Mouse (Mus musculus): ENCODE results near the gene Hras. TPM values are rescaled to one million over a fixed set of nuclear protein-coding genes. Genes with fewer than 3 reads are reported as not detected.

Hras gene
- 100 to 1,000 TPM; 246 to 262 TPM for total RNA-seq (2021)

DNA sequence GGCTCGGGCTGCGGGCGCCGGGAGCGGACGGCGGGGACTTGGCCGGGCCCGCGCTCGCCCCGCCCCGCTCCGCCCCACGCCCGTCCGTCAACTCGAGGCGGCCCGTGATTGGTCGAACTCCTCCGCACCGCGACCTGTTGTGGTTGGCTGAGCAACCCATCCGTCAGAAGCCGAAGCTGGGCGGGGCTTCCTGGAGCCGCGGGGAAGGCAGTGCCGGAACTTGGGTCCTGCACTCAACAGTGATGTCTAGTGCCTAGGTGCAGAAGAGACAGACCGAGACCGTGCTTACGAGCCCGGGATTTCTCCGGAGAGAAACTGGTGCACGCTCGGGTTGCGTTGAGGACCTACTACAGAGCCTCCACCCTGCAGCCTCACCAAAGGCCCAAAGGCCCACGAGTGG is at the start of gene Hras, which contains the start of gene Lrrc56:
Gene Hras (minus strand): TSS at position 58 of the 400 bp plus-strand sequence.
Gene Lrrc56 (plus strand): TSS at position 210 of the 400 bp plus-strand sequence.
- intact Hi-C loops (cut with DNase I), result no loop called here
- DNase-seq (ENCODE audit: extremely low spot score in 1 of 2, low spot score in 2 of 2), result peak; percentile 98 to 99

GRCm38 (mm10) chr7:141231551-141231950 is 37.7 kb upstream of the Hras start:
- DNase-seq (ENCODE audit: extremely low spot score in 1 of 2, low spot score in 2 of 2), result no peak
- intact Hi-C loops (cut with DNase I), result no loop called here

GRCm38 (mm10) chr7:141231111-141231510 is 37.3 kb upstream of the Hras start:
- DNase-seq (ENCODE audit: extremely low spot score in 1 of 2, low spot score in 2 of 2), result no peak
- intact Hi-C loops (cut with DNase I), result no loop called here

DNA sequence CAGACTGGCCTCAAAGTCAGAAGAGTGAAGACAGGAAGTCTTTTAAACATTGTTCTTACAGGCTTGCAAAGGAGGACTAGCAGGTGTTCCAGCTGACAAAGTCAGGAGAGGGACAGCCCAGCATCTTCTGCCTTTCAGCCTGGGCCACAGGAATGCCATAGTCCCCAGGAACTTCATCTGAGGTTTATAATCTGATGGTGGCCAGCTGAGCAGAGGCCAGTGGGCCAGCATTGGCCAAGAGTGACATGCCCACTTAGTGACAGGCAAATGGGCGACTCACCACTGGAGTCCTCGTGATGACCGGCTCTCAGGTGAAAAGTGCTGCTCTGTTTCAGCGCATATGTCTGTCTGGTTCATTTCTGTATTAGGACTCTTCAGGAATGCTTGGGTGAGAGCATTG is 36.8 kb upstream of the Hras start:
- intact Hi-C loops (cut with DNase I), result no loop called here
- no peak for DNase-seq (ENCODE audit: extremely low spot score in 1 of 2, low spot score in 2 of 2)

- DNase-seq (ENCODE audit: extremely low spot score in 1 of 2, low spot score in 2 of 2), result no peak
- intact Hi-C loops (cut with DNase I), result no loop called here
These were observed 35.9 kb upstream of the Hras start for GRCm38 (mm10) chr7:141229702-141230101.

GRCm38 (mm10) chr7:141228279-141229067 is 34.7 kb upstream of the Hras start, which contains the start of gene Phrf1:
TSS of gene Phrf1 (plus strand) at chr7:141228784.
- intact Hi-C loops (cut with DNase I), result no loop called here
- peak; percentile 85 to 92 for DNase-seq (ENCODE audit: extremely low spot score in 1 of 2, low spot score in 2 of 2)

GRCm38 (mm10) chr7:141227796-141228195 is 34.0 kb upstream of the Hras start:
- DNase-seq (ENCODE audit: extremely low spot score in 1 of 2, low spot score in 2 of 2), result no peak
- intact Hi-C loops (cut with DNase I), result no loop called here

DNA sequence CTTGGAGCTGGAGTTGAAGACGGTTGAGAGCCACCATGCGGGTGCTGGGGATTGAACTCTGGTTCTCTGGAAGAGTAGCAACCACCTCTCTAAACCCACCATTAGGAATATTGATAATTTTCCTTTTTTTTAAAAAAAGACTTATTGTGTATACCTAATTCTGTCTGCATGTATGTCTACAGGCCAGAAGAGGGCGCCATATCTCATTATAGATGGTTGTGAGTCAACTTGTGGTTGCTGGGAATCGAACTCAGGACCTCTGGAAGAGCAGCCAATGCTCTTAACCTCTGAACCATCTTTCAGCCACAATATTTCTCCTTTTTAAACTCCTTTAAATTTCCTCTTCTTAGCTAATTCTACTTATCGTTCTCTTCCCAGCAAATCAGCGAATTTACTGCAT is 32.7 kb upstream of the Hras start:
- intact Hi-C loops (cut with DNase I), result no loop called here
- no peak for DNase-seq (ENCODE audit: extremely low spot score in 1 of 2, low spot score in 2 of 2)

GRCm38 (mm10) chr7:141222696-141223215 is 29.0 kb upstream of the Hras start:
- DNase-seq (ENCODE audit: extremely low spot score in 1 of 2, low spot score in 2 of 2), result no peak
- intact Hi-C loops (cut with DNase I), result no loop called here

GRCm38 (mm10) chr7:141222126-141222467 is 28.3 kb upstream of the Hras start:
- intact Hi-C loops (cut with DNase I), result no loop called here
- no peak for DNase-seq (ENCODE audit: extremely low spot score in 1 of 2, low spot score in 2 of 2)

DNA sequence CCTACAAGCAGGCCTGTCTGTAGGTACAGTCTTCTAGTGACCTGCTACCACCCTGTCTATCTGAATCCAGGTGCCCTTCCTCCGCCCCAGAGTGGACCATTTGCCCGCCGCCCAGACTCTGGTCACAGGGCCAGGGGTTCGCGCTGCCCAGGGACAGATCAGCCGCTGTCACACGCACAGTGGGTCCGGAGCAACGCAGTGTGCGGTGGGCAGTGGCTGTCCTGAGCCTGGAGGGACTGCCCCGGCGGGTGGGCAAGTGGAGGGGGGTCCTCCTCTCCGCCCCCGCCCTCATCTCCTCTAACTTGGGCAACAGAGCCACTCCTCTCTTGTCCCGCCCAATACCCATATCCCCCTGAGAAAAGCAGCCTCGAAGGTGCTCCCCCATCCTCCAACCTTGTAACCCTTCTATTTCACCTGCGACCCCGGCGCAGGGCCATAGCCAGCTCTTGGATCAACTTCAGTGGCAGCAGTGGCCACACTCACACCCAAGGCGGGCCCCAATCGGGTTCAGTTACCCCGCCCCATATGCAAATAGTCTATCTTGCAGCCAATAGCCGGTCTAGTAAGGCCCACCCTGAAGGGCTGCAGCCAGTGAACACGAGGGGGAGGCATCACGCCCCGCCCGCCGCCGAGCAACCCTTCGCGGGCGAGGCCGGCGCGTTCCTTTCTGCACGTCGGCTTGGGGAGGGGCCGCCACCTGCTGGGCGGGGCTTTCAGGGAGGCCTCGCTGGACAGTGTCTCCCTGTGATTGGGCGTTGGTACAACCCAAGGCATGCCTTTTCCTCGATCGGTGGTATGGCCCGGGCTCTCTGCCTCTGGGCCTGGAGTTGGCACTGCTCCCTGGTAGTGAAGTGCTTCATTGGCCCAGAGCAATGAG is 27.7 kb upstream of the Hras start:
- intact Hi-C loops (cut with DNase I), result no loop called here

DNA sequence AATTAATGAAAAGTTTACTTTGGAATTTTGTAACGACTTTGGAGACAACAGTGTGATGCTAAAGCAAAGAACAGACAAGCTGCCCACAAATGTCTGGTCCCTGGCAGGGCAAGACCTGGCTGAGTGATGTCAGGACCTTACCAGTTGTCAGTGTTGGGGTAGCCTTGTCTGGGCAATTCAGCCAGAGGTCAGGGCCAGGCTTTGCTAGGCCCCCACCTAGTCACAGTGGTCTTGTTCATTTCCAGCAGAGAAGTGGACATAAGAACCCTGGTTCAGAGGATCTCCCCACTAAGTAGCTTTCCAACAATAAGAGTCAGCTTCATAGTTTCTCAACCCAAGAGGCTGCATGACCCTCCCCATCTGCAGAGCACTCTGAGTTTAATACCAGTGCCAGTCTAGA is 26.6 kb upstream of the Hras start:
- no peak for DNase-seq (ENCODE audit: extremely low spot score in 1 of 2, low spot score in 2 of 2)
- intact Hi-C loops (cut with DNase I), result no loop called here

More for the DNA sequence above, 27.7 kb upstream of the Hras start:
- peak; percentile 91 to 98 for DNase-seq (ENCODE audit: extremely low spot score in 1 of 2, low spot score in 2 of 2)

- intact Hi-C loops (cut with DNase I), result no loop called here
- no peak for DNase-seq (ENCODE audit: extremely low spot score in 1 of 2, low spot score in 2 of 2)
These were observed 25.8 kb upstream of the Hras start for GRCm38 (mm10) chr7:141219558-141220099.

DNA sequence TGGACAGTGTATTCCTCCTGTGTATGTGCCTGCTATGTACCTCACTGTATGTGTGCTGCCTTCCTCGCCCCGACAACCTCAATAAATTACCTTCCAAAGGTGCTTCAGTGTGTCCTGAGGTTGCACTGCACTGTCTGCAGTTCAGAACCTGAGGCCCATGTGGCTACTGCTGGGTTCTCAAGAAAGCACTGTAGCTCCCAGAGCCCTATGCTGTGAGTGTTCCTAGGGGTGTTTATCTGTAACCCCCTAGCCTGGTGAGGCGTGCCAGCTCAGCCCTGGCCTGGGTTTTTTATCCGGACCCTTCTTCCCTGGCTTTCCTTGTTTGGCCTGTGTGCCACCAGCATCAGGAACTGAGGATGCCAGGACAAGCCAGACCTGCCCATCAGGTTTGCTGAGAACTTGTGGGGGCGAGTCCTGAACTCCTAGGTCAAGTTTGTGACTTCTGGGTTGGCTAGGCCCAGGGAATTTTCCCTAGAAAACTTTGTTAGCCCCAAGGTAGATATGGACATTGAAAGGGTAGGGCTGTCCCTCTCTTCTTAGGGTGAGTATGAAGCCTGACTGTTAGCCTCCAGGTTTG is 24.8 kb upstream of the Hras start:
- no peak for DNase-seq (ENCODE audit: extremely low spot score in 1 of 2, low spot score in 2 of 2)
- intact Hi-C loops (cut with DNase I), result no loop called here

GRCm38 (mm10) chr7:141218141-141218540 is 24.3 kb upstream of the Hras start:
- no peak for DNase-seq (ENCODE audit: extremely low spot score in 1 of 2, low spot score in 2 of 2)
- intact Hi-C loops (cut with DNase I), result no loop called here

DNA sequence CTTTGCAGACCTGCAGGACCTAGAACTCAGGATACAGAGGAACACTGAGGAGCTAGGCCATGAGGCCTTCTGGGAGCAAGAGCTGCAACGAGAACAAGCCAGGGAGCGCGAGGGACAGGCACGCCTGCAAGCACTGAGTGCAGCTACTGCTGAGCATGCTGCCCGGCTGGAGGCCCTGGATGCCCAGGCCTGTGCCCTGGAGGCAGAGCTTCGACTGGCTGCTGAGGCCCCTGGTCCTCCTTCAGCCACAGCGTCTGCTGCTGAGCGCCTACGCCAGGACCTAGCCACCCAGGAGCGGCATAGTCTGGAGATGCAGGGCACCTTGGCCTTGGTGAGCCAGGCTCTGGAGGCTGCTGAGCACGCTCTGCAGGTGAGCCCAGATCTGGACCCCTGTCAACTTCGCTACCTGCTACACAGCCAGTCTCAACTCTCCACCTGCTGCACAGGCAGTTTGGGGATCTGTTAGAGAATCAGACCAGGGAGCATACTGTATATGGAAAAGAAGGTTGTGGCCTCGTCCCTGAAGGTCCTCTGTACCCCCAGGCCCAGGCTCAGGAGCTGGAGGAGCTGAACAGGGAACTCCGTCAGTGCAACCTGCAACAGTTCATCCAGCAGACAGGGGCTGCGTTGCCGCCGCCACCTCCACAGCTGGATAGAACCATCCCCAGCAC is 23.7 kb upstream of the Hras start:
- intact Hi-C loops (cut with DNase I), result no loop called here
- DNase-seq (ENCODE audit: extremely low spot score in 1 of 2, low spot score in 2 of 2), result no peak

DNA sequence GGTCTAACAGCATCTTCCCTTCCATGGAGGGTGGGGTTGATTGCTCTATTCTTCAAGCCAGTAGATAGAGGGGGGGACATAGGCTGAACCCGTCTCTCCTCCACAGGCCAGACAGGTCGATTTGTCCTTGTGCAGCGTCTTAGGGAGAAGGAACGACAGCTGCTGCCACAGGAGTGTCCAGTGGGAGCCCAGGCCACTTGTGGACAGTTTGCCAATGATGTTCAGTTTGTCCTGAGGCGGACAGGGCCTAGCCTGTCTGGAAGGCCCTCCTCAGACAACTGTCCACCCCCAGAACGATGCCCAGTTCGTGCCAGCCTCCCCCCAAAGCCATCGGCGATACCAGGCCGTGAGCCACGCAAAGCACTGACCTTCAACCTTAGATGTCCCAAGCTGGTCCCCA is 23.1 kb upstream of the Hras start:
- intact Hi-C loops (cut with DNase I), result no loop called here
- DNase-seq (ENCODE audit: extremely low spot score in 1 of 2, low spot score in 2 of 2), result no peak

DNA sequence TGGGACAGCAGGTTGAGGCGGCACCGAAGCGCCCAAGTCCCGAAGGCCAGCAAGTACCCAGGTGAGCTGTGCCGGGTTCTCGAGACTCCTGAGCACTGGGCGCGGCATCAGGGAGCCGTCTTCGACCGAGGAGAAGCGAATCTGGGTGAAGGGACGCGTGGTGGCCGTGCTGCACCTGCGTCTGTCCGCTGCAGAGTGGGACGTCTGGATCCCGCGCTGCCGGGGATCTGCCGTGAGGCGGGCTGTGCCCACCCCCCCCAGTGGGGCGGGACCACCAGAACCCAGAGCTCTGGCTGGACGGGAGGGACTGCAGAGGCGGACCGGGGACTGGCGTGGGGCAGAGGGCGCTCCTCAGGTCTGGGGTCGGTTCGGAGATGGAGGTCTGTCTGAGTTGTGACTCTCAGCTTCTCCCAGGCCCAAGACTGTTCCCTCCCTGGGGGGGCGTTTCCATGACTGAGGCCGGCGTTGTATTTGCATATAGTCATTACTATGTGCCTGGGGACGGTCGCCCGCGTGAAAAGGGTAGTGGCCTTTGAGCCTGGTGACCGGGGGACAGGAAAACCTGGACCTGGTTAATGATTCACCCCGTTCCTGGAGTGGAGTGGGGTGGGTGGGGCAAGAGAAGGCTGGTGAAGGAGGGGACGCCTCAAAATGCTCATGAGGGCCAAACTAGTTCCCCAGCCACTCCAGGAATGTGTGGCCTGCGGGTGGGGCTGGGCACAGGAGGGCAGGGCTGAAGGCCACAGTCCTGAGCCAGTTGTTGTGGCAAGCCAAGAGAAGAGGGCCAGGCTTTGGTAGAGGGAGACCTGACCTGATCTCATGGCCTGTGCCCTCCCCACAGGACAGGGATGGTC is 22.3 kb upstream of the Hras start:
- peak in 1 of 2 experiments; percentile 56 for DNase-seq (ENCODE audit: extremely low spot score in 1 of 2, low spot score in 2 of 2)
- intact Hi-C loops (cut with DNase I), result no loop called here

Measured in left cerebral cortex, postnatal 10 days (tissue).